Mouse (Mus musculus) lung, adult 2 months (tissue): ENCODE data around the gene Iqcf5.

Experiments
- CTCF ChIP-seq: fragments of 200-500 bp; IDR thresholded peaks from 2 replicates; pipeline ENCODE4 v1.5.1; 2011; ENCODE audit warnings: mild to moderate bottlenecking, low read length, control low read depth; ENCODE audit not compliant: insufficient read depth
- POLR2A ChIP-seq: fragments of 200-500 bp; IDR thresholded peaks from 2 replicates; pipeline ENCODE4 v1.6.1; 2011; ENCODE audit warnings: low read depth, mild to moderate bottlenecking, control low read depth, low read length, borderline replicate concordance; ENCODE audit errors: extremely low read depth

DNA sequence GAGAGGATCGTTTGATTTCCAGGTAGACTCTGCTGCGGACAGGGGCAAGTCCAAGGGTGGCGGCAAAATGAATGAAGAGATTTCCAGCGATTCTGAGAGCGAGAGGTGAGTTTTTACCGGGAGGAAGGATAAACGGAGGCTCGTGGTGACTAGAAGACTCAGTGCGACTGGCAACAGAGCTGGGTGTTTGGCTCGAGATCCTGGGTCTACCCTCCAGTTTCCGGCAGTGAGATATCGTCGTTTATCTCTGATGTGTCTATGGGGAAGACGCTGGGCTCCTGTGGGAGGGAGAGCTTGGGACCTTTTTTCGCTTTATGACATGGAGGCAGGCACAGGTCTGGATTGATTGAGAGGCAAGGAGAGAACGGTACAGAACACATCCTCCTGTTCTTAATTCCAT is 36.7 kb upstream of the Iqcf5 start:
- TF ChIP-seq CTCF, result no peak
- TF ChIP-seq POLR2A, result no peak
